Mouse (Mus musculus) heart, adult 2 months (tissue): Measurements from ENCODE around the gene Papola.
"Not testable (repeated sequence)": the region's sequence is repeated elsewhere in the genome, so short reads cannot be mapped to it uniquely, and the experiment has no call there.

Source experiments
- CTCF ChIP-seq: fragments of 200-600 bp; IDR thresholded peaks from 2 replicates; pipeline ENCODE4 v1.8.1; 2022; ENCODE audit warnings: antibody characterized with exemption, mild to moderate bottlenecking, moderate library complexity
- EP300 ChIP-seq: fragments of 200-500 bp; IDR thresholded peaks from 2 replicates; pipeline ENCODE4 v1.6.1; 2011; ENCODE audit warnings: low read depth, low read length, control low read depth; ENCODE audit not compliant: insufficient read depth
- POLR2A ChIP-seq: fragments of 200-500 bp; IDR thresholded peaks from 2 replicates; pipeline ENCODE4 v1.6.1; 2011; ENCODE audit warnings: mild to moderate bottlenecking, low read depth, low read length, control low read depth; ENCODE audit not compliant: insufficient read depth

DNA sequence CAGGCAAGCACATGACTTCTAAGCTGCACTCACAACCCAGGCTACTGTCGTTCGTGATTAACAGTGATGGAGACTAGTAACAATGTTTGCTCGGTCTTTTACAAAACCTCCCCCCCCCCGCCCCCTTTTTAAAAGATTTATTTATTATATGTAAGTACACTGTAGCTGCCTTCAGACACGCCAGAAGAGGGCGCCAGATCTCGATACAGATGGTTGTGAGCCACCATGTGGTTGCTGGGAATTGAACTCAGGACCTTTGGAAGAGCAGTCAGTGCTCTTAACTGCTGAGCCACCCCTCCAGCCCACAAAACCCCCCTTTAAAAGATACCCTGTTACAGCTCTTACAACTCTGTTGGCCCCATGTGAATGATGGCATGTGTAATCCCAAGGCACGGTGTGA lies 56.1 kb downstream of the Papola start:
- peak; percentile 36 for TF ChIP-seq CTCF
- not testable (repeated sequence) for TF ChIP-seq POLR2A, EP300
